8 mouse cellular contexts compared by ENCODE assay signal in the genomic region with DNA sequence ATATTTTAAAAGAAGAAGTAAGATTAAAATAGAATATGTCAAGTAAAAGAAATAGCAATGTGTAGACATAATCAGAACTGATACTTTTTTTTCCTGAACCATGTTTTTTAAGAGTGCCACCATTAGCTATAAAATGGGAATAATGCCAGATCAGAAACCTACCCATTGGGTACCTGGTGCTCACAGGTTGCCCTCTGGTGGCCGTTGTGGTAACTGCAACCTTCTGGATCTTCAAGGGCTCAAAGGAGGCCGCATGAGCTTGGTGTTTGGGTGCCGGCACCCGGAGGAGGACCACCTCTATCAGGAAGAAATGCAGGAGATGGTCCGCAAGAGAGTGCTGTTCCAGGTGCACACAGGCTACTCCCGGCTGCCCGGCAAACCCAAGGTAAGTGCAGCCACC. TPM values are rescaled to one million over a fixed set of nuclear protein-coding genes. Genes with fewer than 3 reads are reported as not detected.
DNase-seq lines count a peak whose midpoint lies in the region; ATAC-seq lines count a peak whose summit lies in the region.

No protein-coding gene starts in this region.

- H3K36me3 ChIP-seq in forebrain, embryonic 11.5 days (ENCODE audit: control insufficient read depth, insufficient read depth, low read length) = no peaks in the 10 kb centered on the region
- no peaks in the 10 kb centered on the region for H3K36me3 ChIP-seq in forebrain, embryonic 13.5 days (ENCODE audit: poor library complexity, severe bottlenecking)

- DNase-seq in forebrain, embryonic 11.5 days (ENCODE audit: low spot score) = peak; percentile 89
- DNase-seq in ZHBTc4 (ENCODE audit: low read depth, low spot score) = peak; percentile 83
- peak; percentile 82 to 89 for DNase-seq in cerebellum, postnatal 36 days
- DNase-seq in gastrocnemius, postnatal 4 days (ENCODE audit: low spot score in 2 of 2) = peak; percentile 52 to 70
- peak; percentile 77 to 78 for DNase-seq in layer of hippocampus, postnatal 36 days
- peak; percentile 79 for DNase-seq in mesoderm, embryonic 11.5 days (ENCODE audit: low read depth, low spot score)
- peak; percentile 72 to 91 for DNase-seq in spleen, postnatal 4 days (ENCODE audit: low spot score in 2 of 2)

- ATAC-seq in forebrain, embryonic 11.5 days (replicated peaks; ENCODE audit: low FRiP score) = no peak
- no peak for ATAC-seq in forebrain, embryonic 13.5 days

- WGBS in forebrain, embryonic 11.5 days = 8% methylated on average over 7 of the region's 7 CpGs
- WGBS in forebrain, embryonic 13.5 days = 10% methylated on average over 7 of the region's 7 CpGs

- H3K9me3 ChIP-seq in forebrain, embryonic 11.5 days (ENCODE audit: control insufficient read depth, low read length) = no peaks in the 10 kb centered on the region
- no peaks in the 10 kb centered on the region for H3K9me3 ChIP-seq in forebrain, embryonic 13.5 days (replicated peaks)

- H3K27me3 ChIP-seq in forebrain, embryonic 11.5 days (ENCODE audit: control insufficient read depth, insufficient read depth, low read length) = no peaks in the 10 kb centered on the region
- H3K27me3 ChIP-seq in forebrain, embryonic 13.5 days = peaks cover 18% of the 10 kb centered on the region

- H3K27ac ChIP-seq in forebrain, embryonic 11.5 days (ENCODE audit: low read depth, low read length) = no peak overlapping the region
- H3K27ac ChIP-seq in forebrain, embryonic 13.5 days = no peak overlapping the region

- no peaks in the 10 kb centered on the region for H3K4me1 ChIP-seq in forebrain, embryonic 11.5 days (replicated peaks; ENCODE audit: control insufficient read depth, insufficient read depth, low read length)
- H3K4me1 ChIP-seq in forebrain, embryonic 13.5 days = peaks cover 5% of the 10 kb centered on the region; the same call in 1 of the 2 replicates

- no peak overlapping the region for H3K4me2 ChIP-seq in forebrain, embryonic 11.5 days (ENCODE audit: low read depth, low read length, severe bottlenecking)
- H3K4me2 ChIP-seq in forebrain, embryonic 13.5 days = no peak overlapping the region

- H3K9ac ChIP-seq in forebrain, embryonic 11.5 days (ENCODE audit: low read length) = no peak overlapping the region
- no peak overlapping the region for H3K9ac ChIP-seq in forebrain, embryonic 13.5 days

- H3K4me3 ChIP-seq in forebrain, embryonic 11.5 days (ENCODE audit: low read depth, low read length) = no peak overlapping the region
- H3K4me3 ChIP-seq in forebrain, embryonic 13.5 days = no peak overlapping the region

RNA-seq across cellular contexts. Expression of gene Lgals9, which starts 28.5 kb away (rescaled TPM):
- polyA plus RNA-seq in forebrain, embryonic 11.5 days (2014; fragmentation: Nextera tagmentation; extraction: Ambion mirVana) = 3.7 and 4.0 TPM in 2 replicates
- 3.8 and 3.9 TPM in 2 replicates for polyA plus RNA-seq in forebrain, embryonic 13.5 days (2015; fragmentation: Nextera tagmentation; extraction: Ambion mirVana)
- total RNA-seq in gastrocnemius, postnatal 4 days (2021) = 10 to 100 TPM; 29.9 to 31.8 TPM
- 1 to 10 TPM; 4.9 to 5.0 TPM for total RNA-seq in layer of hippocampus, postnatal 36 days (2021)

RNA-seq across cellular contexts. Expression of gene Nos2, which starts 35.7 kb away (rescaled TPM):
- 0.75 and 0.88 TPM in 2 replicates for polyA plus RNA-seq in forebrain, embryonic 11.5 days (2014; fragmentation: Nextera tagmentation; extraction: Ambion mirVana)
- 0.57 and 0.65 TPM in 2 replicates for polyA plus RNA-seq in forebrain, embryonic 13.5 days (2015; fragmentation: Nextera tagmentation; extraction: Ambion mirVana)
- 1 to 10 TPM; 4.5 to 4.6 TPM for total RNA-seq in gastrocnemius, postnatal 4 days (2021)
- under 1 TPM; 0.37 to 0.51 TPM for total RNA-seq in layer of hippocampus, postnatal 36 days (2021)

Comparison
In these comparisons a context has a peak if more than half of its experiments do, and no peak if none do; other contexts are left out.
1. RNA of gene Lgals9, which starts 28.5 kb away (total RNA-seq): 29.9 to 31.8 TPM in gastrocnemius, postnatal 4 days; 4.9 to 5.0 TPM in layer of hippocampus, postnatal 36 days; every median in the first group is over 4 times any median in the second.
2. Peak in every context shown above with its lines, with median percentiles within 50 percentile points of each other: DNase-seq.